Mouse (Mus musculus): ENCODE results near the gene AA792892.
"Not testable (repeated sequence)": the region's sequence is repeated elsewhere in the genome, so short reads cannot be mapped to it uniquely, and the experiment has no call there.

The AA792892 gene

DNA sequence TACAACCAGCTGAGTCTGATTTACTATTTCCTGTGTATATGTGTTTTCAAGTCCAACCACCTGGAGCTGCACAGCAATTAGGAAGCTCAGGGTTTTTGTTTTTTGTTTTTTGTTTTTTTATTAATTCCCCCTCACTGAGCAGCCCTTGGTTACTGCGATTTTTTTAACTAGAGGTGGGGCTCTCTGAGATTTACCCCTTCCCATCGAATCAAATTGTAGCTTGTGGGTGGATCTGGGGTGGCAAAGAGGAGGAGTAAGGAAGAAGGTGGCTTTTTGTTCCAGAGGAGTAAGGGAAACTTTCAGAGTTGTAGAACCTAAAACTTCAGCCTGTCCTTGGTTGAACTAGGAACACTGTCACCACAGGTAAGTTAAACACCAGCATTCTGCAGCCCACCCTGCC, at the start of gene AA792892:
Gene AA792892 (plus strand): TSS at position 301 of the 400 bp plus-strand sequence.
- DNase-seq (ENCODE audit: low read depth, low spot score), result not testable (repeated sequence)

DNA sequence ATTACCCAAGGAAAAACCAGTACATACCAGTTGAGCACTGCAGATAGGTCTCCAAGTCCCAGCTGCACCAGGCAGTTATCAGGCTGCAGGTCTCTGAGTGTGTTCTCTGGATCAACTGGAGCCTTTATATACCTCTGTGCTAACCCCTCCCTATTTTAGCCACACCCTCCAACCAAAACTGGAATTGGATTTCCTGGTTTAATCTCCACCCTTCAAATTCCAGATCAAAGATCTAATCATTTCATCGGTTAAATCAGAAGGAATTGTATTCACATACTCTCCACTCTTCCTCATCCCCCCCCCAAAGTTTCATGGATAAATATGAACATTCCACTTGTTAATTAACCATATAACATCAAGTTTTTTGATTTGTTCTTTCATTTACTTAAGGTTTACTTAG, 32.9 kb upstream of the AA792892 start, which contains the start of gene A430089I19Rik:
Gene A430089I19Rik (minus strand): TSS at position 101 of the 400 bp plus-strand sequence.
- DNase-seq (ENCODE audit: low read depth, low spot score), result not testable (repeated sequence)

DNA sequence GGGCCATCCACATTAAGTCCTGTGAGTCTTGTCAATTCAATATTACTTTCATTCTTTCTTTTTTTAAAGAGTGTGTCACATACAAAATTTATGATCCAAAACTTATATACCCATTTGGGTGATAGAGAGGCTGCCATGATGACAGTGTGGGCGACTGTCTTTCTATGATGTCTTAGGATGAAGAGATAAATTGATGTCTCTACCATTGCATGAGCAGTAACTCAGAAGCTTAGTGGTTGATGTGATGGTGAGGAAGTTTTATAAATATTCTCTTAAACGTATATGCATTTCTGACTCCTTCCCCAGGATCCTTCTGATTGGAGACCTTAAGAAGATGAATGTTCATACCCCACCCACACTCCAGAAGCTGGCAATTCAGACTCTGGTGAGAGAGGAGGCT, 25.4 kb upstream of the AA792892 start, which contains the start of gene Gm6502:
Gene Gm6502 (plus strand): TSS at position 301 of the 400 bp plus-strand sequence.
- DNase-seq (ENCODE audit: low read depth, low spot score), result not testable (repeated sequence)

All from embryo, embryonic 11.5 days (tissue).